In genomic region chr17:63839636-63840269, GRCm38 (mm10) we compare ENCODE assay signal across 21 mouse cellular contexts. TPM values are rescaled to one million over a fixed set of nuclear protein-coding genes. Genes with fewer than 3 reads are reported as not detected.
DNase-seq lines count a peak whose midpoint lies in the region; ATAC-seq and TF ChIP-seq lines count a peak whose summit lies in the region.
"Had no signal": no experiment of that assay in that cellular context is flagged by ENCODE, and none has a peak within 500 bp of the region (broad histone marks: within the 10 kb centered on the region; RNA-seq: fewer than 3 reads in every experiment).

No protein-coding gene starts in this region.

- H3K4me2 ChIP-seq in embryonic facial prominence, embryonic 14.5 days (ENCODE audit: low read depth, low read length), result no peak overlapping the region
- H3K4me2 ChIP-seq: liver, embryonic 13.5 days had no signal

- ATAC-seq in embryonic facial prominence, embryonic 14.5 days (ENCODE audit: low read depth), result peak; percentile 57; the same call in 1 of the 2 replicates
- ATAC-seq: midbrain, embryonic 16.5 days had no signal

- no peak overlapping the region for H3K27ac ChIP-seq in embryonic facial prominence, embryonic 14.5 days (replicated peaks; ENCODE audit: low read depth, low read length)
- no peak overlapping the region for H3K27ac ChIP-seq in embryonic facial prominence, embryonic 10.5 days (replicated peaks)
- H3K27ac ChIP-seq in layer of hippocampus, adult 2 months, result no peak overlapping the region
- H3K27ac ChIP-seq: forebrain, embryonic 10.5 days; hindbrain, embryonic 10.5 days; liver, embryonic 13.5 days had no signal

- WGBS in embryonic facial prominence, embryonic 14.5 days, result 81% methylated on average over 3 of the region's 3 CpGs
- 89% methylated on average over 3 of the region's 3 CpGs for WGBS in embryonic facial prominence, embryonic 10.5 days

- H3K36me3 ChIP-seq in embryonic facial prominence, embryonic 14.5 days (ENCODE audit: control insufficient read depth, insufficient read depth, low read length), result no peaks in the 10 kb centered on the region
- H3K36me3 ChIP-seq in embryonic facial prominence, embryonic 10.5 days (replicated peaks), result no peaks in the 10 kb centered on the region
- H3K36me3 ChIP-seq in E14TG2a.4 (ENCODE audit: insufficient read depth, low read length), result no peaks in the 10 kb centered on the region
- H3K36me3 ChIP-seq: forebrain, embryonic 10.5 days; hindbrain, embryonic 10.5 days; liver, embryonic 13.5 days had no signal

- no peak overlapping the region for H3K9ac ChIP-seq in embryonic facial prominence, embryonic 14.5 days (ENCODE audit: low read depth, low read length)
- H3K9ac ChIP-seq: liver, embryonic 13.5 days had no signal

- 0 out of 2 replicates have a peak, but pooled peaks cover 4% of the 10 kb centered on the region for H3K9me3 ChIP-seq in embryonic facial prominence, embryonic 14.5 days (ENCODE audit: control insufficient read depth, low read length)
- H3K9me3 ChIP-seq in embryonic facial prominence, embryonic 10.5 days, result 0 out of 2 replicates have a peak, but pooled peaks cover 4% of the 10 kb centered on the region
- no peaks in the 10 kb centered on the region for H3K9me3 ChIP-seq in E14TG2a.4 (ENCODE audit: low read length)
- H3K9me3 ChIP-seq: hindbrain, embryonic 10.5 days; liver, embryonic 13.5 days had no signal

- TF ChIP-seq CTCF in layer of hippocampus, adult 2 months (conservative IDR thresholded peaks at IDR 0.05), result peak; percentile 48
- TF ChIP-seq CTCF in E14TG2a.4 (conservative IDR thresholded peaks at IDR 0.05; ENCODE audit: low read length), result peak; percentile 66
- TF ChIP-seq CTCF in brain, embryonic 14.5 days (IDR thresholded peaks at IDR 0.05; ENCODE audit: borderline replicate concordance, extremely low read depth, insufficient read depth, insufficient read length), result peak; percentile 29; the same call in 1 of the 2 replicates

- H3K27me3 ChIP-seq in embryonic facial prominence, embryonic 14.5 days (replicated peaks; ENCODE audit: control insufficient read depth, insufficient read depth, low read length), result no peaks in the 10 kb centered on the region
- no peaks in the 10 kb centered on the region for H3K27me3 ChIP-seq in embryonic facial prominence, embryonic 10.5 days (replicated peaks; ENCODE audit: low read depth, poor library complexity, severe bottlenecking)
- H3K27me3 ChIP-seq in E14TG2a.4 (ENCODE audit: insufficient read depth, low read length), result no peaks in the 10 kb centered on the region
- H3K27me3 ChIP-seq: liver, embryonic 13.5 days had no signal

- no peaks in the 10 kb centered on the region for H3K4me1 ChIP-seq in embryonic facial prominence, embryonic 14.5 days (ENCODE audit: control insufficient read depth, insufficient read depth, low read length)
- H3K4me1 ChIP-seq in embryonic facial prominence, embryonic 10.5 days, result no peaks in the 10 kb centered on the region
- H3K4me1 ChIP-seq in E14TG2a.4 (replicated peaks; ENCODE audit: low read depth, low read length), result peaks cover 15% of the 10 kb centered on the region
- H3K4me1 ChIP-seq: forebrain, embryonic 10.5 days; hindbrain, embryonic 10.5 days; liver, embryonic 13.5 days had no signal

- TF ChIP-seq POLR2A in brain, embryonic 14.5 days (IDR thresholded peaks at IDR 0.05; ENCODE audit: borderline replicate concordance, extremely low read depth, insufficient read depth, insufficient read length, poor library complexity, severe bottlenecking), result no peak

- H3K4me3 ChIP-seq in embryonic facial prominence, embryonic 14.5 days (ENCODE audit: low read depth, low read length), result no peak overlapping the region
- no peak overlapping the region for H3K4me3 ChIP-seq in embryonic facial prominence, embryonic 10.5 days
- H3K4me3 ChIP-seq in layer of hippocampus, adult 2 months, result no peak overlapping the region
- H3K4me3 ChIP-seq in E14TG2a.4 (replicated peaks; ENCODE audit: low read length), result no peak overlapping the region
- H3K4me3 ChIP-seq: forebrain, embryonic 10.5 days; hindbrain, embryonic 10.5 days; liver, embryonic 13.5 days had no signal

- peak; percentile 41 for DNase-seq in embryonic facial prominence, embryonic 14.5 days (ENCODE audit: low spot score)
- DNase-seq in embryonic facial prominence, embryonic 10.5 days (ENCODE audit: low spot score), result no peak
- DNase-seq in layer of hippocampus, adult 2 months (ENCODE audit: low spot score in 2 of 2), result no peak
- DNase-seq in layer of hippocampus, postnatal 25 days (ENCODE audit: extremely low spot score in 1 of 2, low spot score in 1 of 2), result no peak
- no peak for DNase-seq in brain, embryonic 14.5 days (ENCODE audit: low read depth)
- DNase-seq in spleen, postnatal 4 days (ENCODE audit: low spot score in 2 of 2), result no peak
- no peak for DNase-seq in cerebellum, postnatal 36 days
- DNase-seq: adrenal gland, postnatal 14 days; cerebellum, adult 11 months; cerebellum, postnatal 10 days; embryo, embryonic 11 days; kidney, adult 8-10 months; kidney, postnatal 25 days; layer of hippocampus, adult 9-11 months; liver, embryonic 13.5 days; right cerebral cortex, adult 18-20 months had no signal

RNA-seq across cellular contexts. Expression of gene Fer, which starts 23.1 kb away (rescaled TPM):
- polyA plus RNA-seq in embryonic facial prominence, embryonic 14.5 days (2014; fragmentation: Nextera tagmentation; extraction: Ambion mirVana), result 33.1 and 35.8 TPM in 2 replicates
- 27.2 and 29.2 TPM in 2 replicates for polyA plus RNA-seq in embryonic facial prominence, embryonic 10.5 days (2016; fragmentation: Nextera tagmentation; extraction: Ambion mirVana)
- total RNA-seq in layer of hippocampus, adult 2 months (2021), result 10 to 100 TPM; 32.9 to 34.9 TPM
- total RNA-seq in layer of hippocampus, postnatal 25 days (2021), result 10 to 100 TPM; 33.0 TPM
- polyA plus RNA-seq in brain, embryonic 14.5 days (2012; rRNA removed), result 9.9 and 14.9 TPM in 2 replicates

RNA-seq across cellular contexts. Expression of gene A930002H24Rik, which starts 23.8 kb away (rescaled TPM):
- 2.2 and 2.4 TPM in 2 replicates for polyA plus RNA-seq in embryonic facial prominence, embryonic 14.5 days (2014; fragmentation: Nextera tagmentation; extraction: Ambion mirVana)
- 2.1 and 2.5 TPM in 2 replicates for polyA plus RNA-seq in embryonic facial prominence, embryonic 10.5 days (2016; fragmentation: Nextera tagmentation; extraction: Ambion mirVana)
- not detected for total RNA-seq in layer of hippocampus, adult 2 months (2021)
- 1 to 10 TPM in 1 of 2 experiments, not detected in 1; 1.2 TPM for total RNA-seq in layer of hippocampus, postnatal 25 days (2021)
- 2.4 and 3.9 TPM in 2 replicates for polyA plus RNA-seq in brain, embryonic 14.5 days (2012; rRNA removed)
- total RNA-seq: gastrocnemius, adult 8-10 months had no signal
